Mouse (Mus musculus) embryonic facial prominence, embryonic 14.5 days (tissue): ENCODE results near the gene Phf21a. TPM values are rescaled to one million over a fixed set of nuclear protein-coding genes. Genes with fewer than 3 reads are reported as not detected.

ENCODE experiments used
- ATAC-seq: fragments of 200-750 bp; cut with Nextera tagmentation; 2 replicates; pipeline ENCODE4 v1.8.0; 2017; ENCODE audit warnings: low read depth, moderate number of reproducible peaks, moderate TSS enrichment
- DNase-seq: peaks from one replicate; pipeline ENCODE4 v3.0.0-alpha.2; 2015; ENCODE audit warnings: low spot score
- H3K27ac ChIP-seq: fragments of 300-500 bp; sonication (generic); replicated peaks from 2 replicates; pipeline ENCODE4 v1.5.1; 2014; ENCODE audit warnings: low read depth, mild to moderate bottlenecking, low read length, moderate library complexity
- H3K27me3 ChIP-seq: fragments of 300-500 bp; sonication (generic); replicated peaks from 2 replicates; pipeline ENCODE4 v1.6.1; 2014; ENCODE audit warnings: low read length; ENCODE audit not compliant: control insufficient read depth, insufficient read depth
- H3K36me3 ChIP-seq: fragments of 300-500 bp; sonication (generic); 2 replicates; pipeline ENCODE4 v1.6.1; 2014; ENCODE audit warnings: low read length, mixed read lengths; ENCODE audit not compliant: control insufficient read depth, insufficient read depth
- H3K4me1 ChIP-seq: fragments of 300-500 bp; sonication (generic); 2 replicates; pipeline ENCODE4 v1.6.1; 2014; ENCODE audit warnings: antibody characterized with exemption, low read length; ENCODE audit not compliant: control insufficient read depth, insufficient read depth
- H3K4me2 ChIP-seq: fragments of 300-500 bp; sonication (generic); 2 replicates; pipeline ENCODE4 v1.6.1; 2014; ENCODE audit warnings: low read depth, mild to moderate bottlenecking, low read length, moderate library complexity, mixed read lengths
- H3K4me3 ChIP-seq: fragments of 300-500 bp; sonication (generic); 2 replicates; pipeline ENCODE4 v1.5.1; 2014; ENCODE audit warnings: low read depth, mild to moderate bottlenecking, low read length
- H3K9ac ChIP-seq: fragments of 300-500 bp; sonication (generic); 2 replicates; pipeline ENCODE4 v1.6.1; 2014; ENCODE audit warnings: low read depth, mild to moderate bottlenecking, low read length, moderate library complexity, mixed read lengths
- H3K9me3 ChIP-seq: fragments of 300-500 bp; sonication (generic); 2 replicates; pipeline ENCODE4 v1.6.1; 2016; ENCODE audit warnings: low read length; ENCODE audit not compliant: control insufficient read depth
- WGBS: fragments of 180-500 bp; shearing (Covaris S2); extraction: QIAGEN DNeasy Blood & Tissue Kit; methylation state at CpG from one replicate; pipeline ENCODE4 v1.1.7; 2014; 5-methylcytosine and 5-hydroxymethylcytosine counted together
- polyA plus RNA-seq: library from polyadenylated mRNA; unstranded; fragments of >200 nt; fragmentation: Nextera tagmentation; extraction: Ambion mirVana; gene quantifications from 2 replicates; pipeline ENCODE4 v1.2.1, GENCODE M21; 2014

Phf21a gene
- polyA plus RNA-seq, 1 experiment from 2014 or later: 24.8 TPM

DNA sequence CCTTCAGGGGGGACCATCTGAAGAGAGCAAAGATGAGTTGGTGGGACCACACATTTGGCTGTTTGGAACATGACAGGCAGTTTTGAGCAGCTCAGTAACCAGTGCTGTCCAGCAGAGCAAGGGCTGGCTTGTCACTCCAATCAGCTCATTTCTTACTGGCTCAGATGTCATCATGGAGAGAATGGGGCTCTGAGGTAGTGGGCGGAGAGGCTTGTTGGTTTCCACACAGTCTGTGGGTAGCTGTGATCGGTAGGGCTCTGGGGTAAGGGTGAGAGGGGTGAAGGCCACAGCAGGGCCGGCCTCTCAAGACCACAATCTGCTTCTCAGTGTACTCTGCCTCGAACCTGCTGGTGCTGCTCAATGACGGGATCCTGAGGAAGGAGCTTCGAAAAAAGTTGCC lies 283.4 kb downstream of the Phf21a start:
- peaks cover 1% of the 10 kb centered on the region for H3K27me3 ChIP-seq
- H3K4me2 ChIP-seq: peak overlapping the region; percentile 91
- H3K36me3 ChIP-seq: peaks cover 28% of the 10 kb centered on the region
- H3K9me3 ChIP-seq: no peaks in the 10 kb centered on the region
- H3K27ac ChIP-seq: no peak overlapping the region
- DNase-seq (no peak), ATAC-seq (no peak)
- H3K4me1 ChIP-seq: peaks cover 17% of the 10 kb centered on the region
- peak overlapping the region; percentile 72 for H3K4me3 ChIP-seq
- H3K9ac ChIP-seq: peak overlapping the region; percentile 25; the same call in 1 of the 2 replicates
- WGBS: 79% methylated on average over 6 of the region's 6 CpGs

DNA sequence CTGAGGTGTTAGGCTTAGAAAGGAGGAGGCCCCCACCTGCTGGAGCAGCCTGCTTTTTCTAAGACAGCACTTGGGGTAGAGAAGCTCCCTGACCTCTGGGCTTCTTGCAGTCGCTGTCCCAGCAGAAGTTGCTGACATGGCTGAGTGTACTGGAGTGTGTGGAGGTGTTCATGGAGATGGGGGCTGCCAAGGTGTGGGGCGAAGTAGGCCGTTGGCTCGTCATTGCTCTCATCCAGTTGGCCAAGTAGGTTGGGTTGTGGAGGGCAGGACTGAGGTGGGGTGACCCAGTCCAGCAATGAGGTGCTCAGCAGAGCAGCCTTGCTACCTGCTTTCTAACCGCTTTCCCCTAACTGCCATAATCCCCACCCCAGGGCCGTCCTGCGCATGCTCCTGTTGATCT lies 284.4 kb downstream of the Phf21a start:
- no peaks in the 10 kb centered on the region for H3K27me3 ChIP-seq
- H3K27ac ChIP-seq: no peak overlapping the region
- ATAC-seq (no peak), DNase-seq (no peak)
- H3K9me3 ChIP-seq: no peaks in the 10 kb centered on the region
- H3K4me2 ChIP-seq: no peak overlapping the region
- WGBS: 87% methylated on average over 7 of the region's 7 CpGs
- H3K9ac ChIP-seq: no peak overlapping the region
- peaks cover 11% of the 10 kb centered on the region for H3K4me1 ChIP-seq
- peaks cover 38% of the 10 kb centered on the region for H3K36me3 ChIP-seq
- no peak overlapping the region for H3K4me3 ChIP-seq

DNA sequence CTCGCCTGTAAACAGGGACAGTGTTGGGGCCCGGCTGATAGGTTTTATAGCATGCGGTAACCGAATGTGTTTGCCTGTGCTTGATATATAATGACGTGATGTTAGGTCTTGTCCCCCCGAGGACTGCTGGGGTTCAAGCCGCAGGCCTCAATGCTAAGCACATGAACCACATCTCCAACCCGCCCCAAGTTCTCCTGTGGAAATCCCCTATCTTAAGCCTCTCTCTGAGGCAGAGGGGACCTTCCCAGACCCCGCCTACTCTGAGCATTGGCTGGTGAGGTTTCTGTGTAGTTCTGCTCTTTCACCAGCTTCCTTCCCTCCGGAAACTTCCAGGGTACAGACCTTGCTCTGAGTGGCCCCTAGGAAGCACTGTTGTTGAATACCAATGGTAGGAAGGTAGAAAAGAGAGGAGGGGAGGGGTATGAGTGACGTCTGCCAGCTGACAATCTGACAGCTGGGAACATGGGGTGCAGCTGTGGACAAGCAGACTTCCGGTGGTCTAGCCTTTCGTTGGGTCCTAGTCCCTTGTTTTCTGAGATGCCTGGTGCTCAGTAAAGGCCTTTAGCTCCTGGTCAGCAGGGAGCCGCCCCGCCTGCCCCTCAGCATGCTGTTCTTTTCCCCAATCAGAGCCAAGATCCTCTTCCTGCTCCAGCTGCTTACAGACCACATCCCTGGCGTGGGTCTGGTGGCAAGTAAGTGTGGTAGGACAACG lies 287.0 kb downstream of the Phf21a start:
- H3K4me1 ChIP-seq: peaks cover 7% of the 10 kb centered on the region; the same call in 1 of the 2 replicates
- peaks cover 64% of the 10 kb centered on the region for H3K36me3 ChIP-seq
- WGBS: 84% methylated on average over 16 of the region's 17 CpGs
- H3K27ac ChIP-seq: no peak overlapping the region
- no peak overlapping the region for H3K4me2 ChIP-seq
- no peaks in the 10 kb centered on the region for H3K27me3 ChIP-seq
- DNase-seq (no peak), ATAC-seq (no peak)
- no peak overlapping the region for H3K9ac ChIP-seq
- H3K4me3 ChIP-seq: no peak overlapping the region
- no peaks in the 10 kb centered on the region for H3K9me3 ChIP-seq

DNA sequence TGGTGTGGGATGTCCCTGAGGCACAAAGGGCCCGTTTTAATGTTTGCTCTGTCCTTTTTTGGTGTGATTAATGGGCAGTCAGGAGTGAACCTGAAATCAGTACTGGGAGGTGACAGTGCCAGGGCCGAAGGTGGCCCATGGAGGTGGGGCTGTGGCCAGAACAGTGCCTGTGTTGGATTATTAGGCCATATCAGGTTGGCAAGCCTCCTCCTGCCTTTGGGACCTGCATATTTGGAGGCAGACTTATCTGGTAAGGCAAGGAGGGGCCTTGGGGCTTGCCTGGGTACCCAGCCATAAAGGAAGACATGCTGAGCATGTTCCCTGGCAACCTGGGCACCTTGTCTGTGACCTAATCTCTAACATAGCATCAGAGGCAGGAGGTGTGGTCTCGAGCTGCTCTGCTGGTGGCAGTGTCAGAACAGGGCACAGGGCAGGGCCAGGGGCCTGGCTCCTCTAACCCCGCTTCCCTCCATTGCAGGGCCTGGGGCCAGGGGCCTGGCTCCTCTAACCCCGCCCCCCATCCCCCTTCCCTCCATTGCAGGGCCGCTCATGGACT lies 287.7 kb downstream of the Phf21a start:
- Histone ChIP-seq H3K4me1 (peaks cover 7% of the 10 kb centered on the region; the same call in 1 of the 2 replicates), H3K4me2 (no peak overlapping the region), H3K9ac (no peak overlapping the region), H3K36me3 (peaks cover 70% of the 10 kb centered on the region), H3K9me3 (no peaks in the 10 kb centered on the region), H3K4me3 (no peak overlapping the region), H3K27ac (no peak overlapping the region), H3K27me3 (no peaks in the 10 kb centered on the region)
- 70% methylated on average over 5 of the region's 6 CpGs for WGBS
- DNase-seq (no peak), ATAC-seq (no peak)

DNA sequence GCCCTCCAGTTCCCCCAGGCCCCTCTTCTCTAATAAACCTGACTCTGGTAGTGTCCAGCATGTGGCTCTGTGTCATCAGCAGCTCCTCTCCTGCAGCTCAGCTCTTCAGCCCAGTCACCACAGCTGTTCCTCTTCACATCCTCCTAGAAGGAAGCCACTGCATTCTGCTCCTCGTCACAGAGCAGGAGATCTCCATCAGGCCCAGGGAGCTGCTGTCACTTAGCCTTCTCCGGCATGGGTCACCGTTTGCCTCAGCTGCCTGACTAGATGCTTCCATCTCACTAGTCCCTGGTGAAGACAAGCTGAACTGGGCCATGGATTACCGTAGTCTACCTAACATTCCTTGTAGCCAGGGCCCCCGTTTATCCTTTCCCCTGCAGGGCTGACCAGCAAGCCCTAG lies 288.2 kb downstream of the Phf21a start:
- Histone ChIP-seq H3K4me3 (no peak overlapping the region), H3K27ac (no peak overlapping the region), H3K4me1 (peaks cover 2% of the 10 kb centered on the region; the same call in 1 of the 2 replicates), H3K27me3 (no peaks in the 10 kb centered on the region), H3K9me3 (no peaks in the 10 kb centered on the region), H3K4me2 (no peak overlapping the region), H3K9ac (no peak overlapping the region), H3K36me3 (peaks cover 76% of the 10 kb centered on the region)
- ATAC-seq (no peak), DNase-seq (no peak)
- 78% methylated on average over 5 of the region's 5 CpGs for WGBS

DNA sequence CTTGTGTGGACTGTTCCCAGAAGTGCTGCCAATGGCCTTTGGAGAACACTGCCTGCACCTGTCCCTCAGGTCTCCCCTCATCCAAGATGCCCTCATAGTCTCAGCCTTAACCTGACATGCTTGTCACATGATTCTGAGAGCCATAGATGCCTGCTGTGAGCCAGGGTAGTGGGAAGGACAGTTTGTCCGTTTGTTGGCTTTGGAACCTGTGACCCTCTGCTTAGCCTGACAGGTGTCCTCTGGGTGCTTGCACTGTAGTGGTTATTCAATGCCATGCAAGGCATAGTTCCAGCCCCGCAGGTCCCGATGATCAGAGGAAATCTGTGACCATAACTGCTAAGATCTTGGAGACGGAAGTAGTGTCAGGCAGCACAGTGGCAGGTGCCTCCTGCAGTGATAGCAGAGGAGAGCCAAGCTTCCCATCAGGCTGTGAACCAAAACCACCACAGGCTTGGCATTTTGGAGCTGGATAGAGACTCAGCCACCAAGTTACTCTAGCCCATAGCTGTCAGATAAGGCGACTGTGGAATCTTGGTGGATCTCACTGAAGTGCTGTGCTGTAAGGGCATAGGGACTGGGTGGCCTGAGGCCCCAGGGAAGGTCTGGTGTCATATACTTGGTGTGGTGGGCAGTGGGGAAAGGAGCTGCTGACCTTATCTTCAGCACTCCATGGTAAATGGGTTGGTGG lies 289.1 kb downstream of the Phf21a start, which contains the start of gene 1700029I15Rik:
TSS of gene 1700029I15Rik (plus strand) at position 638 of the 688 bp plus-strand sequence.
- no peak within 1 kb of the TSS for H3K4me3 ChIP-seq
- no peaks in the 10 kb centered on the region for H3K27me3 ChIP-seq
- H3K27ac ChIP-seq: no peak within 1 kb of the TSS
- no peaks in the 10 kb centered on the region for H3K4me1 ChIP-seq
- DNase-seq (no peak), ATAC-seq (no peak)
- H3K4me2 ChIP-seq: no peak within 1 kb of the TSS
- no peak within 1 kb of the TSS for H3K9ac ChIP-seq
- H3K9me3 ChIP-seq: no peaks in the 10 kb centered on the region
- H3K36me3 ChIP-seq: peaks cover 84% of the 10 kb centered on the region
- 84% methylated on average over 5 of the region's 5 CpGs for WGBS

DNA sequence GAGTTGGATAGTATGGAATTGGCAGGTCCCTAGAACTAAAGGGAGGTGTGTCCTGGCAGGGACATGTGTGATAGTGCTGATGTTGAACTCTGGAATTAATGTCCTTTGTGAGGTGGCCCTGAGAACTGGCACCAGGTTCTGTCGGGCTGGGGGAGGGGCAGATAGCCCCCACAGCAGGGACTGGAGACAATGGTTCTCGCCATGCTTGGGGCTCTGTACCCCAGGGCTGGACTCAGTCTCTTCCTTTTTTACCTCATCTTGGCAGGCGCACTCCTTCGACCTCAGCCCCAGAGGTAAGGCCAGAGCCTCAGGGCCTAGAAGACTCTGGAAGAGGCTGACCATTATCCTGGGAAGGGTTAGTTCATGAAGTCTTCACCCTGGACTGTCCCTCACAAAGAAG lies 289.8 kb downstream of the Phf21a start:
- 90% methylated on average over 4 of the region's 4 CpGs for WGBS
- H3K27me3 ChIP-seq: no peaks in the 10 kb centered on the region
- H3K4me3 ChIP-seq: no peak overlapping the region
- no peak overlapping the region for H3K27ac ChIP-seq
- no peaks in the 10 kb centered on the region for H3K9me3 ChIP-seq
- DNase-seq: no peak
- H3K4me2 ChIP-seq: no peak overlapping the region
- ATAC-seq: no peak
- no peak overlapping the region for H3K9ac ChIP-seq
- H3K36me3 ChIP-seq: peaks cover 88% of the 10 kb centered on the region
- no peaks in the 10 kb centered on the region for H3K4me1 ChIP-seq

DNA sequence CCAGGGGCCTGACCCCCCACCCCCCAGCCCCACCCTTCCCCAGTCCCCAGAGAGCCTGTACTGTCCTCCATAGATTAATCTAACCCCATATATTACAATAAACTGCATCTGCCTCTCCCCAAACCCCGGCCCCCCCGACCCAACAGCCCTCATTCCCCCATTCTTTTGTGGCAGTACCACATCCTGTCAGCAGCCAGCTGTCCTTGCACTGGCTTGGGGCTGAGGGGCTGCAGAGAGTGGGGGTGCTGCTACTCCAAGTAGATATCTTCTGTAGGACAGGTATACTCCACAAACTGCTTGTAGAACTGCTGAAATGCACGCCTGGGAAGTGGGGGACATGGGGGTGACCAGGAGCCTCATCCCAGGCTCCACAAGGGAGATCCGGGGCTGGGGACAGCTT lies 291.2 kb downstream of the Phf21a start:
- Histone ChIP-seq H3K4me2 (no peak overlapping the region), H3K27ac (no peak overlapping the region), H3K9me3 (no peaks in the 10 kb centered on the region), H3K36me3 (peaks cover 80% of the 10 kb centered on the region), H3K27me3 (no peaks in the 10 kb centered on the region), H3K4me1 (peaks cover 7% of the 10 kb centered on the region; the same call in 1 of the 2 replicates), H3K9ac (no peak overlapping the region), H3K4me3 (no peak overlapping the region)
- DNase-seq: no peak
- no peak for ATAC-seq
- WGBS: 71% methylated on average over 4 of the region's 4 CpGs
